Mouse (Mus musculus) ES-CJ7 (cell line): ENCODE results near the gene Gpr39.

ENCODE experiments used
- DNase-seq: peaks from one replicate; pipeline ENCODE4 v3.0.0; 2011; ENCODE audit warnings: low read depth, low spot score

Gpr39 gene

DNA sequence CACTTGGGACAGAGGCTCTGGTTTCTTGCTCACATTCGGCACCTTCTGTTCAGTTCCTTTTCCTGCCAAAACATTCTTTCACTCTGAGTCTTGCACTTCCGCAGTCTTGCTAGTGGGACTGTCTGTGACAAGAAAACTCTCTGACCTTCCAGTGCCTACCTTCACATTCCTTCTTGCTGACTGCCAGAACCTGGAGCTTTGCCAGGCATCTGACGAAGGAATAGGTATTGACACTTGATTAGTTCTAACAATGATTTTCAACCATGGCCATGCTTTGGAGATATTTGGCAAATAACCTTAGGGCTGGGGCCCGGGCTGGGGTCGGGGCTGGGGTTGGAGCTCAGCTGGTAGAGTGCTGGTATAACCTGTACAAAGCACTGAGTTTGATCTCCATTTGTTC, 123.7 kb downstream of the Gpr39 start:
- DNase-seq = no peak

DNA sequence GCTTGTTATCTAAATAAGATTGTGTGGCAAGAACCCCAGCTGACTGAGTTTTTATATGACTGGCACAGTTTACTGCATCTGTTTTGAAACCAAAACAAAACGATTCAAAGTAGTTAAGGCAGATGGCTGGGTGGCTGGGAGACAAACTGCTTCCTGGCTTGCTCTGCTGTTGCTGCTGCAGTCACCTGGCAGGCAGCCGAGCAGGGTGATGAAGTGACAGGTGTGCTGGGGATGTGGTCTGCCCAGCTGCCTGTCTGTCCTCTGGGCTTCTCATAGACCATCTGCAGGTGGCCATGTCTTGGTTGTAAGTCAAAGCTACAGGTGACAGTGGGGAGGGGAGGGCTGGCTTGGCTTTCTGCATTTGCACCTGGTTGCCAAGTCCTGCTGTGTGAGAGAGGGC, 131.6 kb downstream of the Gpr39 start:
- no peak for DNase-seq

DNA sequence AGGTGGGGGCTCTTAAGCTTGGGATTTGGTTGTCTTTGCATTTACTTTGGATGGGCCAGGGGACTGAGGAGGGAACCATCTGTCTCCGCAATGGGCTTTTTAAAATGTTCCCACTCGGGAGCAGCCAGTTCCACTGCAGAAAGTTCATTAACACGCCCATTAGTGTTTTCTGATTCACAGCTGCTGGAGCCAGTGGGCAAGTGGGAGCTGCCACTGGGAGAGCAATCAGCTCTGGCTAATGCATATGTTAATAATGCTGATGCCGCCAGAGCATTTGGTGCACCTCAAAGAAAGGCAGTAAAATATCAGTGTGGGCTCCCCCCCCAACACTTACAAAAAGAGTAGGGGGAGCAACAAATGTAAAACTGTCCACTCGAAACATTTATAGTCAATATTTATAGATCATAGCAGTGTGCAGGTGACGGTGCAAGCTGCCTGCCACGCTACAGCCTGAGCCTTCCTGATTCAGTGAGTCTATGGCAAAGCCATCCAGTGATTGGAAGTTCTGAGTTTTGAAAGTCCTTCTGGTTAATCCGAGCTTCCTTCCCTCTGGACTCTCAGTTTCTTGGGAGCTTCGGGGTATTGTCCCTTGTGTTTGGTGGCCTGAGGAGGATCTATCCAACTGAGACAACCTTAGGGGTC, 136.5 kb downstream of the Gpr39 start:
- no peak for DNase-seq

DNA sequence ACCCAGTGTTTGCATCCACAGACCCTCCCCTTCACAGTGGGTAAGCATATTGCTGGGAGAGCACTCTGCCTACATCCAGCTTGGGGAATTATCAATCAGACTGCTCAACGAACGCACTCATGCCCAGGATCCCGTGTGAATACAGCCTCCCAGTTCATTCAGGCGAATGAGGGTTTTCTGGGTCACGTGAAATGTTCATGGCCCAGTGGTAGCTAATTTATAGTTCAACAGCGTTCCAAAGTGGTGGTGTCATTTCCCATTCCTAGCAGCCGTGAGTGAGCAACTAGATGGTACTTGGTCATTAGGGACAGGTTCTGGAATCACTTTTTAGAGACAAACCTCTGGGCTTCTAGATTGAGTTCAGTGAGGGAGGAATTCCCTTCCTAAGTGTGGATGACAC, 144.3 kb downstream of the Gpr39 start:
- DNase-seq = no peak

DNA sequence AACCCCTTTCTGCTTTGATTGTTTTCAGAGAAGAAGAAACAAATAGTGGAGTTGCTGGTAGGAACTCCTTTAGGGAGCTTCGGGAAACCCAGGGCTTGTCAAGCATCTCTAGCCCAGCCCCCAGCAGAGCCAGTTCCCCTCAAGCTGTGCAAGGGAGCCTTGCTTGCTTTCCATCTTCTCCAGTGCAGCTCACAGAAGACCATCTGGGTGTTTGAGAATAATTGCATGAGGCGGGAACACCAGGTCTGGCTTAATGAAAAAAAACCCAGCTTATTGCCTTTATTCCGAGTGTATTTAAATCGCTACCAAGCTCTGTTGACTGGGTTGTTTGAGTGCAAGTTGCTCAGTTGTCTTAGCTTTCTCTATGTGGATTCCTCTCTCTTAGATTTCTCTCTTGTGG, 146.8 kb downstream of the Gpr39 start:
- DNase-seq = no peak

DNA sequence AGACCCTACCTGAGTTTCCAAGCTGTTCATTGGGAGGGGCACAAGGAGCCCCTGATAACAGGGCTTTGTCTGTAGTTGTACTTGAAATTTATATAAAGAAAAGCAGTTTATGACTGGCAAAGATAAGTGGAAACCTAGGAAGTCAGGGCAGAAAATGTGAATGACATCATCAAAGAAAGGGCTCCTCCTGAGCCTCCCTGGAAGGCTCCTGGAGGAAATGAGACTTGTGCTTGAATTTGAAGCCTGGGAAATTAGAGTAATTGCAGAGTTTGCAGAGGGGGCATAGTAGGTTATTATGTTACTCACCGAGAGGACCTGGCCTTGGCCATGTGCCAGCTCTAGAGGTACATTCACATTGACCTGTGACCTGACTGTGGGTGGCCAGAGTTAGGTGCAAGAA, 160.7 kb downstream of the Gpr39 start:
- DNase-seq = no peak

DNA sequence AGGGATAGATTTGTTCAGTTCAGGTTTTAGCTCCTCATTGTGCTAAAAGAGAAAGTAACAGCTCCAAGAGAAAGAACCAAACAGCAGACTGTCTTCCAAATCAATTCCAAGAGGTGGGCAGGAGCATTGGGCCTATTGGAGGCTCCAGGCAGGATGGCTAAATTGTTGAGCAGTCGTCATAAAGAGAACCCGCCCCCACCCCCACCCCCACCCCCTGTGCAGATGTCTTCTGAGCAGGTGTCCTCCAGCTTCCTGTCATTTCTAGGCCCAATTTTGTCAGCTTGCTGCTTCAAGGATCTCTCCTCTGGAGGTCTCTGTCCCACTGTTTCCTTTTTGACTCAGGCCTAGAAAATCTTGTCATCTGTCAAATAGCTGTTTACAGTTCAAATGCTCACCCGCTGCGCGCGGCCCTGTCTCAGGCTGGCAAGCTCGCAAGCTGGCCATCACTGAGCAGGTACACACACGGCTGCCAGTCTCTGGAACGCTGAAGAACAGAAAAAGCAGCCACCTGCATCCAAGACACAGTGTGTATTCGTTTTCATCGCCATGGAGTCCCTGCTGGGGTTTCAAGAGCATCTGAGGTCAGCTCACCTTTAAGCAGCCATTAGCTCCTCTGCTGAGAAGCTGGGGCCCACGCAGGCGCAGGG, 163.1 kb downstream of the Gpr39 start:
- no peak for DNase-seq

DNA sequence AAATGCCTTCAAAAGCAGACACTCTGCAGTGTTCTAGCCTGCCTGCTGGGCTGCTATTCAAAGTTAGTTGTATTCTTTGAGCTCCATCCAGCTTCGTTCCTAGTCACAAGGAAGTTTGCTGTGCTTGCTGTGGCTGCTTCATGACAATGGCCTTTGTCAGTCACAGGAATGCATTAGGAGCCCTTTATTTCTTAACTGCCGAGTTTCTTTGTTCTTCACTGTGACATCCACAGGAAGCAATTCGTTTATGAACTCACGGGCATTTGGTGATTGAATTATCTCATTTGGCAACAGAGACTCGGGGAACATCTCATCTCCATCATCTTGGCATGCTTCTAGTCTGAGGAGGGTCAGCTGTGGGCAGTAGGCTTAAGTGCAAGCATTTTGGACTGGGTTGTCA, 177.9 kb downstream of the Gpr39 start:
- DNase-seq = peak; percentile 13

DNA sequence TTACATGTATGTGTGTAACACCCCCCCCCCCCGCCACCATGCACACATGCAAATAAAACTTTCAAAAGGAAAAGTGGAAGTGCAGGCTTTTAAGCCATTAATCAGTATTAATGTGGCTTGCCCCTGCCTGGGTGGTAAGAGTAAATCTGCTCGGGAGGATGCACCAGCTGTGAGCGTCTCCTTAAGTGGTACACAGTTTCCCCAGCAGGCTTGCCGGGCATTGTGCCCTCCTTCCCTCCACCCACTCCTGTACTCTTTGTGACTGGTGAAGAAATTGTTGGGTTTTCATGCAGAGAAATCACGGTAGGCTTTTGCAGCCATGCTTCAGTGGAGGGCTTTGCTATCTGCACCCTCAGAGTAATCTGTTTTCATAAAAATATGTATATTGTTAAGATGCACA, 181.8 kb downstream of the Gpr39 start:
- no peak for DNase-seq

DNA sequence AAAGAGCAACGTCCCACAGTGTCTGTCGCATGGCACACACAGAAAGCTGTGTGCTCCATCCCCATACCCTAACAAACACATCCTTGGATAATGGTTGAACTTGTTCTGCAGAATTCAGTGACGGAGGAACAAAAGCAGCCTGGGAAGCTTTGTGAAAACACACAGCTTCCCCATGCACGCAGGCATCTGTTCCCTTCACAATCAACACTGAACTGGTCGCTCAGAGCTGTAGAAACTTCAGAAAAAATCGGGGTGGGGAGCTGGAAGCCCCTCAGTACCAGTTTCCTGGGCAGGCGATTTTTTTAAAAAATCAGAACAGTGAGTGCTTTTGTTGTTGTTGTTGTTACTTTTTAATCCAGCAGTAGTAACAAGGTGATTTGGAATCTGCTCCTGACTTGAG, 193.3 kb downstream of the Gpr39 start:
- DNase-seq = no peak

DNA sequence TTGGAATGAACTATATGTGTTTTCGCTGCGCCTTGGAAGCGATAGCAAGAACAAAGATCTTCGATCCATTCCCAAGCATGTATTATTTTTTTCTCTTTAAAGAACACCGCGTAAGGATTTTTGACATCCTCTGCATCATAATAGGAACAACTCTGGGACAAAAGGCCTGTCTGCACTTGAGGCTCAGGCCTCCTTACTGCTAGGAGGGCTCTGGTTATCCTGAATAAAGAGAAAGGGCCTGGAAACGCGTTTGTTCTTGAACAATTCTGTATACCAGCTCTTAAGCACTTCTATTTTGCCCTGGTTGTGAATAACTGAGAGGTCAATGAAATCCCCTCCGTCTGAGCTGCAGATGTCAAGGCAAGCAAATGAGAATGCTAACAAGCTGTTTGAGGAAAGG, 216.4 kb downstream of the Gpr39 start:
- DNase-seq = no peak

DNA sequence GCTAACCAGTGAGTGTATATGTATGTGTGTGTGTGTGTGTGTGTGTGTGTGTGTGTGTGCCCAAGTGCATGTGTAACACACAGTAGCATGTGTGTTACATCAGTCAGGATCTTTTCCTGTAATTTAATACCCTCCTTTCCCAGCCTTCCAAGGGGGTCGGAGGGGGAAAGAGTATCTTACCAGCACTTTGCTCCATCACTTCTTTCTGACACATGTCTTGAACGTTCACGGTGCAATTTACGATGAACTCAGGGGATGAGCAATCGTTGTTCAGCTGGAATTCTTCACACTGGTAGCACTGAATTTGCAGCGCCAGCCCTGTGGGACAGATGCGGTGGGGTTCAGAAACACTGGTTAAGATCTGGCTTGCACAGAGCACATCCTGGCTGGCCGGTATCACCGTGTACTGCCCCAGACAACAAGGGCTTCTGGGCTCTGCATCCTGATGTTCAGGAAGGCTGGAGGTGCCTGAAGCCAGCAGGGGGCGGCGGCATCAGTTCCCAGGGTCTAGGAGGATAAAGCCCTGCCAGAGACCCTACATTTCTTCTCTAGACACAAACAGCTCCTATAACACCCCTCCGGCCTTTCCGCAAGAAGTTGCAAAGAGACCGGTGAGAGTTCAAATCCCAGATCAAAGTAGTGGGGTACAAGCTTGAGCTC, 233.5 kb downstream of the Gpr39 start:
- DNase-seq = peak; percentile 54

DNA sequence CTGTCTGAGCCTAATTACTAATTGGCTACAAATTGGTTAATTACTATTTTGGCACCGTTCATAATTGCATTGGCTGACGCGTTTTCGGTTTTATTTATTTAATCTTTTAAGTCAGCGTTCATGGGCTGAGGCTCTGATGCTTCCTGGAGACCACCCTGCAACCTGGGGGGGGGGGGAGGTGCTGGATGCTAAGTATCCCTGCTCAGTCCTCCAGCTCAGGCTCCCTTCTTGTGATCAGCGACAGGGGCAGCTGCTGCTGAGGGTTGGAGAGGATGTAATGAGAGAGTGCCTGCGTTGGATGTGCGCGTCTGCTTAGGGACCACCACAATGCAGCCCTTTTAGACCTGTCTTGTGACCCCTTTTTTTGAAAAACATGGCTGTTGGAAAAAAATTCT, 234.1 kb downstream of the Gpr39 start:
- DNase-seq = no peak

DNA sequence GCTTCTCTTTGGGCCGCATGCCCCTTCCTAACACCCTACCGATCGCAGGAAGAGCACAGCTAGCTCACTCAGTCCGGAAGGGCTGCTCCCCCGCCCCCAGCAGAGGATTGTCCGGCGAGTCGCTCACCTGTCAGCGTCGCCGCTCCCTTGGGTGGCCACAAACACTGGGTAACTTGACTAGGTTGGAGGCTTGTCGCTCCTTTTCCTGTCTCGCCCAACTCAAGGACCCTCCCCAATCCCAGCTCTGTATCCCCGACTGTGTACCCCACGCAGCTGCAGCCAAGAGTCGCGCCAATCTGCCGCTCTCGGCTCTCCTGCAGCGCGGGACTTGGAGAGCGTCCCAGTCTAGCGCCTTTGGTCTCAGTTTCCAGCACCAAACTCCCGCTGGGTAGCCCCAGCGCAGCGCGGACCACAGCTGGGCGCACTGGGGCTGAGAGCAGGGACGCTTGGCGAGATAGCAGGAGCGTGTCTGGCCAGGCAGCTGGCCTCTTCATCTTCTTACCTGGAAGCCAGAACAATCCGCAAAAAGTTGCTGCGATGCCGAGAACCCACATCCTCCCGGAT, 234.6 kb downstream of the Gpr39 start:
- DNase-seq = peak; percentile 36

DNA sequence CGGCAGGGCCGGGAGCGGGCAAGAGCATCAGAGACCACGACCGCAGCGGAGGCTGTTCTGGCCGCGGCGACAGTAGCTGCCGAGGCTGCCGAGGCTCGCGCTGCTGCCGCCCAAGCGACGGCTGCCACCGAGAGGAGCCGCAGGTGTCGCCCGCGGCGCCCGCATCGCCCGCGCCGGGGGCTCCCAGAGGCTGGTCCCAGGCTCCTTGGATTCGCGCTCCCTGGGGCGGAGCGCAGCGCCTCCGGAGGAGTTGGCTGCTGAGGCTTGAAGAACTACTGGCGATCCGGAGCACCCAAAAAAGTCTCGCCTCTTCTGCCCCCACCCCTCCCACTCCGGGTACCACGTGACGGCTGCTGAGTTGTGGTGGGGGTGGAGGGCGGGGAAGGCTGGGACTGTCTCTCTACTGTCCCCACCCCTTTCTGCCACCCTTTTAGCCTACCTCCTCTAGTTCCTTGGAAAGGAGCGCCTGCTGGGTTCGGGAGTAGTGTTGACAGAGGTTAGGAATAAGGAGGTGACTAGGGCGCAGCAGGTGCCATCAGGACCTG, 235.2 kb downstream of the Gpr39 start:
- peak; percentile 76 for DNase-seq

DNA sequence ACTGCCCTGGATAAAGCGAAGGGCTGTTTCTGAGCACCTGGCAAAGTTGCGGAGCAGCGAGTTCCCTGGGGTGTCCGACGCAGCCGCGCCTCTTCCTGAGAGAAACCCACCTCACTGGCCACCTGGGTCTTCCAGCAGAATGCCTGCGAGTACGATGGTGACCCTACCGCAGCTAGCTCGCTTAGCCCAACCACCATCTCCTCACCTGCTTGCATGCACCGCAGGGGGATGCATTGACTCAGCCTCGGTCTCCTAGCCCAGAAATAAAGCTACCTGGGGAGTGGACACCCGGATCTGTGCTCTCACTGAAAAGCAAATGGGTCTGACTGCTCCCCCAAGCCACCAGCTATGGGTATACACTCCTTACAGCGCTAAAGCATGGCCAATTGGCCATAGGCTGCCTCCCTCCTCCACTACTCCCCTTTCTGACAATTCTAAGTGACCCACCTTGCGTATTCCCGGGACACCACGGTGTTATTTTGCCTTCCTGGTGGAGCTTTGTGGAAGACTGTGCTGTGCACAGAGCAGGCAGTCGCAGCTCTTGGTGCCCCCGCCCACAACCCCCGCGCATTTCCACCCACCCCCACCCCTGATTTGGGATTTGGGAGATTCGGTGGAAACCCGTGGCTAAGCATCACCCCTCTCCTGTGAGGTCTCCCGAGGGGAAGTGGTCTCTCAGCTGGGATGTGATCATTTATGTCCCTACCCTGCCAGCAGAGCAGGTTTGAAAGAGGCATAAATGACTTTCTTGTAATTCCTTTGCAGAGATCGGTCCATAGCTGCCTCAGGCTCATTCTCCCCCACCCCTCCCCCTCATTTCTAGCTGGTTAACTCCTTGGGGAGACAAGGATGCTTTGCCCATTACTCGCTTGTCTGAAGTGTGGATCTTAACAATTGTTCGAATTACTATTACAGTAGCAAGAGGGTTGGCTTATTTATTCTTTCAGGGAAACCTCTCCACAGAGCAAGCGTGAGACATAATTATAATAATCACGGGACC, 236.1 kb downstream of the Gpr39 start, which contains the start of gene Lypd1:
TSS of gene Lypd1 (minus strand) at position 501 of the 1,000 bp plus-strand sequence.
- DNase-seq = peak; percentile 7

DNA sequence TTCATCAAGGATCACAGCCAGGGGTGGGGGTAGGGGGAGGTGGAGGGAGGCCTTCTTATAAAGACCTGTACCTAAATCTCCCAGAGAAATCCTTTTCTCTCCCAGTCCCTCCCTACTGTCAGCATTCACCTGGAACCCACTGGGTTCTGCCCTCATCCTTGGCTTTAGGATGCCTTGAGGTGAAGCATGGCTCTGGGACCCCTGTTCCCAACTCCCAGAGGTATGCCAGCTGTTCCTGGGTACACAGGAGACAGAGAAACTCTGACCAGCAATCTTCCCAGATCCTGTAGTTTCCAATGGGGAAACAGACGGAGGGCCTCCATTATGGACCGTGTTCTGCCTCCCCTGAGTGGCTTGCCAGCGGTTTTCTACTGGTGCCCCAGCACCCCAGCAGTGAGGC, 243.9 kb downstream of the Gpr39 start:
- no peak for DNase-seq

DNA sequence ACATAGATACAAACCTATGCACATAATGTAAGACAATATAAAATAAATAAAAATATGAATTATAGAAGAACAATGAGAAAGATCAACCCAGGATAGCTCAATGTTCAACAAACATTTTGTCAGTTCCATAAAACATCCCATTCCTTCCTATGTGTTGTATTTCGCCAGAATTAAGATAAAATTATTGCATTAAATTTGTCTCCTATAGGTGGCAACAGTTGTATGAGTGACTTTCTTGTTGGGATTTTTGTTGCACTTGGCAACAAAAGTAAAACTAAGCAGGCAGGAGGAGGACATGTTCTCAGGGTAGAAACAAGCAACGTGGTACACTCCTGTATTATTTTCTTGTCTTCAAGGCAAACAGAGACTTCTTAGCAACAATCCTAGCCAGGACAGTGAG, 246.3 kb downstream of the Gpr39 start:
- DNase-seq = no peak
